Mouse (Mus musculus): ENCODE measurements around the gene Slit3. TPM values are rescaled to one million over a fixed set of nuclear protein-coding genes. Genes with fewer than 3 reads are reported as not detected.

Gene Slit3
- polyA plus RNA-seq, 1 experiment from 2014 or later: 4.5 TPM

GRCm38 (mm10) chr11:35737262-35737661, 616.2 kb downstream of the Slit3 start:
- Histone ChIP-seq H3K4me2 (ENCODE audit: low read length) (no peak overlapping the region), H3K4me3 (ENCODE audit: low read depth, low read length) (no peak overlapping the region), H3K27me3 (ENCODE audit: control insufficient read depth, insufficient read depth, low read depth, low read length) (no peaks in the 10 kb centered on the region), H3K9ac (ENCODE audit: low read depth, low read length) (no peak overlapping the region), H3K4me1 (ENCODE audit: control insufficient read depth, insufficient read depth, low read length) (no peaks in the 10 kb centered on the region), H3K27ac (ENCODE audit: low read length) (no peak overlapping the region), H3K9me3 (replicated peaks; ENCODE audit: control insufficient read depth, low read length, poor library complexity, severe bottlenecking) (no peaks in the 10 kb centered on the region), H3K36me3 (ENCODE audit: control insufficient read depth, insufficient read depth, low read length) (no peaks in the 10 kb centered on the region)
- 98% methylated on average over 2 of the region's 2 CpGs for WGBS
- no peak for ATAC-seq

- no peaks in the 10 kb centered on the region for H3K9me3 ChIP-seq (replicated peaks; ENCODE audit: control insufficient read depth, low read length, poor library complexity, severe bottlenecking)
- H3K4me3 ChIP-seq (ENCODE audit: low read depth, low read length): no peak overlapping the region
- no peak overlapping the region for H3K27ac ChIP-seq (ENCODE audit: low read length)
- H3K27me3 ChIP-seq (ENCODE audit: control insufficient read depth, insufficient read depth, low read depth, low read length): no peaks in the 10 kb centered on the region
- no peak overlapping the region for H3K4me2 ChIP-seq (ENCODE audit: low read length)
- no peak for ATAC-seq
- H3K9ac ChIP-seq (ENCODE audit: low read depth, low read length): no peak overlapping the region
- no peaks in the 10 kb centered on the region for H3K36me3 ChIP-seq (ENCODE audit: control insufficient read depth, insufficient read depth, low read length)
- WGBS: 72% methylated on average over 3 of the region's 3 CpGs
- H3K4me1 ChIP-seq (ENCODE audit: control insufficient read depth, insufficient read depth, low read length): no peaks in the 10 kb centered on the region
These were observed 617.1 kb downstream of the Slit3 start for GRCm38 (mm10) chr11:35738102-35738501.

- Histone ChIP-seq H3K27ac (ENCODE audit: low read length) (no peak overlapping the region), H3K4me1 (ENCODE audit: control insufficient read depth, insufficient read depth, low read length) (no peaks in the 10 kb centered on the region), H3K27me3 (ENCODE audit: control insufficient read depth, insufficient read depth, low read depth, low read length) (no peaks in the 10 kb centered on the region), H3K4me2 (ENCODE audit: low read length) (no peak overlapping the region), H3K9ac (ENCODE audit: low read depth, low read length) (no peak overlapping the region), H3K9me3 (replicated peaks; ENCODE audit: control insufficient read depth, low read length, poor library complexity, severe bottlenecking) (no peaks in the 10 kb centered on the region), H3K36me3 (ENCODE audit: control insufficient read depth, insufficient read depth, low read length) (no peaks in the 10 kb centered on the region), H3K4me3 (ENCODE audit: low read depth, low read length) (no peak overlapping the region)
- WGBS: 90% methylated on average over 6 of the region's 6 CpGs
- no peak for ATAC-seq
These were observed 622.6 kb downstream of the Slit3 start for GRCm38 (mm10) chr11:35743586-35743985.

- Histone ChIP-seq H3K4me1 (ENCODE audit: control insufficient read depth, insufficient read depth, low read length) (no peaks in the 10 kb centered on the region), H3K36me3 (ENCODE audit: control insufficient read depth, insufficient read depth, low read length) (no peaks in the 10 kb centered on the region), H3K27me3 (ENCODE audit: control insufficient read depth, insufficient read depth, low read depth, low read length) (no peaks in the 10 kb centered on the region), H3K9me3 (replicated peaks; ENCODE audit: control insufficient read depth, low read length, poor library complexity, severe bottlenecking) (no peaks in the 10 kb centered on the region), H3K27ac (ENCODE audit: low read length) (no peak overlapping the region), H3K9ac (ENCODE audit: low read depth, low read length) (no peak overlapping the region), H3K4me3 (ENCODE audit: low read depth, low read length) (no peak overlapping the region), H3K4me2 (ENCODE audit: low read length) (no peak overlapping the region)
- ATAC-seq: no peak
- 88% methylated on average over 6 of the region's 6 CpGs for WGBS
These were observed 623.5 kb downstream of the Slit3 start for GRCm38 (mm10) chr11:35744571-35744970.

- Histone ChIP-seq H3K36me3 (ENCODE audit: control insufficient read depth, insufficient read depth, low read length) (no peaks in the 10 kb centered on the region), H3K27ac (ENCODE audit: low read length) (no peak overlapping the region), H3K4me3 (ENCODE audit: low read depth, low read length) (no peak overlapping the region), H3K4me1 (ENCODE audit: control insufficient read depth, insufficient read depth, low read length) (no peaks in the 10 kb centered on the region), H3K9ac (ENCODE audit: low read depth, low read length) (no peak overlapping the region), H3K4me2 (ENCODE audit: low read length) (no peak overlapping the region), H3K27me3 (ENCODE audit: control insufficient read depth, insufficient read depth, low read depth, low read length) (no peaks in the 10 kb centered on the region), H3K9me3 (replicated peaks; ENCODE audit: control insufficient read depth, low read length, poor library complexity, severe bottlenecking) (no peaks in the 10 kb centered on the region)
- ATAC-seq: no peak
- WGBS: 77% methylated on average over 8 of the region's 8 CpGs
These were observed 629.6 kb downstream of the Slit3 start for GRCm38 (mm10) chr11:35750578-35750977.

- ATAC-seq: no peak
- 67% methylated on average over 4 of the region's 4 CpGs for WGBS
These were observed 633.9 kb downstream of the Slit3 start for GRCm38 (mm10) chr11:35754906-35755418.

GRCm38 (mm10) chr11:35755546-35755945, 634.5 kb downstream of the Slit3 start:
- Histone ChIP-seq H3K27me3 (ENCODE audit: control insufficient read depth, insufficient read depth, low read depth, low read length) (no peaks in the 10 kb centered on the region), H3K4me2 (ENCODE audit: low read length) (no peak overlapping the region), H3K9ac (ENCODE audit: low read depth, low read length) (no peak overlapping the region), H3K4me1 (ENCODE audit: control insufficient read depth, insufficient read depth, low read length) (no peaks in the 10 kb centered on the region), H3K27ac (ENCODE audit: low read length) (no peak overlapping the region), H3K36me3 (ENCODE audit: control insufficient read depth, insufficient read depth, low read length) (no peaks in the 10 kb centered on the region), H3K9me3 (replicated peaks; ENCODE audit: control insufficient read depth, low read length, poor library complexity, severe bottlenecking) (no peaks in the 10 kb centered on the region), H3K4me3 (ENCODE audit: low read depth, low read length) (no peak overlapping the region)
- 39% methylated on average over 6 of the region's 6 CpGs for WGBS
- no peak for ATAC-seq

More at GRCm38 (mm10) chr11:35754906-35755418, 633.9 kb downstream of the Slit3 start:
- Histone ChIP-seq H3K36me3 (ENCODE audit: control insufficient read depth, insufficient read depth, low read length) (no peaks in the 10 kb centered on the region), H3K9me3 (replicated peaks; ENCODE audit: control insufficient read depth, low read length, poor library complexity, severe bottlenecking) (no peaks in the 10 kb centered on the region), H3K4me2 (ENCODE audit: low read length) (no peak overlapping the region), H3K4me3 (ENCODE audit: low read depth, low read length) (no peak overlapping the region), H3K9ac (ENCODE audit: low read depth, low read length) (no peak overlapping the region), H3K4me1 (ENCODE audit: control insufficient read depth, insufficient read depth, low read length) (no peaks in the 10 kb centered on the region), H3K27ac (ENCODE audit: low read length) (no peak overlapping the region), H3K27me3 (ENCODE audit: control insufficient read depth, insufficient read depth, low read depth, low read length) (no peaks in the 10 kb centered on the region)

GRCm38 (mm10) chr11:35756411-35757303, 635.6 kb downstream of the Slit3 start:
- WGBS: 85% methylated on average over 11 of the region's 11 CpGs
- Histone ChIP-seq H3K27me3 (ENCODE audit: control insufficient read depth, insufficient read depth, low read depth, low read length) (no peaks in the 10 kb centered on the region), H3K9me3 (replicated peaks; ENCODE audit: control insufficient read depth, low read length, poor library complexity, severe bottlenecking) (no peaks in the 10 kb centered on the region), H3K9ac (ENCODE audit: low read depth, low read length) (no peak overlapping the region), H3K27ac (ENCODE audit: low read length) (no peak overlapping the region), H3K36me3 (ENCODE audit: control insufficient read depth, insufficient read depth, low read length) (no peaks in the 10 kb centered on the region), H3K4me3 (ENCODE audit: low read depth, low read length) (no peak overlapping the region), H3K4me1 (ENCODE audit: control insufficient read depth, insufficient read depth, low read length) (no peaks in the 10 kb centered on the region), H3K4me2 (ENCODE audit: low read length) (no peak overlapping the region)
- ATAC-seq: no peak

Data from midbrain, embryonic 16.5 days (tissue).